In the genomic region with DNA sequence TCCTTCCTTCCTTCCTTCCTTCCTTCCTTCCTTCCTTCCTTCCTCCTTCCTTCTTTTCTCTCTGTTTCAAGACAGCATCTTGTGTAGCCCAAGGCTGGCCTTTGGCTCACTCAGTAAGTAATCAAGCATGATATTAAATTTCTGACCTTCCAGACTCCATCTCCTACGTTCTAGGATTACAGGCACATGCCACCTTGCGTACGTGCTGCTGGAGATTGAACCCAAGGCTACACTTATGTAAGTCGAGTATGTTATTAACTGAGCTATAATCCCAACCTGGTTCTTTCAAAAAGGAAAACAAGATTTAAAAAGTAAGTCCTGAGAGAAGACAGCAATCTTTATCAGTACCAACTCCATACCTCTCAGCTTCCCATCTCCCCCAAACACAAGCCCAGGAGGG, we compare ENCODE assay signal across 19 mouse cellular contexts.
DNase-seq lines count a peak whose midpoint lies in the region; ATAC-seq and TF ChIP-seq lines count a peak whose summit lies in the region.
"Had no signal": no experiment of that assay in that cellular context is flagged by ENCODE, and none has a peak within 500 bp of the region (broad histone marks: within the 10 kb centered on the region; RNA-seq: fewer than 3 reads in every experiment).

No protein-coding gene starts in this region.

- H3K36me3 ChIP-seq in heart, embryonic 15.5 days, result no peaks in the 10 kb centered on the region
- H3K36me3 ChIP-seq in testis, adult 2 months (ENCODE audit: control insufficient read depth, insufficient read depth, low read length), result no peaks in the 10 kb centered on the region
- H3K36me3 ChIP-seq in kidney, embryonic 16.5 days (ENCODE audit: insufficient read depth, low read length), result no peaks in the 10 kb centered on the region
- H3K36me3 ChIP-seq: heart, embryonic 13.5 days; hindbrain, embryonic 12.5 days; liver, embryonic 12.5 days; midbrain, embryonic 12.5 days; neural tube, embryonic 15.5 days had no signal

- no peaks in the 10 kb centered on the region for H3K9me3 ChIP-seq in heart, embryonic 15.5 days (replicated peaks)
- no peaks in the 10 kb centered on the region for H3K9me3 ChIP-seq in kidney, embryonic 16.5 days (ENCODE audit: low read length)
- H3K9me3 ChIP-seq: heart, embryonic 13.5 days; hindbrain, embryonic 12.5 days; liver, embryonic 12.5 days; midbrain, embryonic 12.5 days; neural tube, embryonic 15.5 days had no signal

- peak overlapping the region; percentile 4; the same call in 1 of the 2 replicates for H3K27ac ChIP-seq in heart, embryonic 15.5 days
- H3K27ac ChIP-seq in testis, adult 2 months (ENCODE audit: control insufficient read depth, insufficient read depth, low read depth, low read length), result peak overlapping the region; percentile 60
- peak overlapping the region; percentile 51 for H3K27ac ChIP-seq in kidney, embryonic 16.5 days (ENCODE audit: low read length)
- H3K27ac ChIP-seq: hindbrain, embryonic 12.5 days; liver, embryonic 12.5 days; midbrain, embryonic 12.5 days; neural tube, embryonic 15.5 days; stomach, postnatal 0 days had no signal

- no peak for DNase-seq in heart, adult 11 months
- no peak for DNase-seq in testis, postnatal 10 days (ENCODE audit: low spot score)
- no peak for DNase-seq in left cerebral cortex, postnatal 4 days
- no peak for DNase-seq in lung, postnatal 36 days
- DNase-seq: adrenal gland, postnatal 36 days; cerebellum, adult 9-10 months; lung, adult 2 months; lung, postnatal 14 days; right cerebral cortex, adult 18-20 months had no signal

- 83% methylated on average over 4 of the region's 4 CpGs for WGBS in heart, embryonic 15.5 days
- 44% methylated on average over 4 of the region's 4 CpGs for WGBS in kidney, embryonic 16.5 days

- TF ChIP-seq POLR2A in testis, adult 2 months (IDR thresholded peaks at IDR 0.05; ENCODE audit: control insufficient read depth, low read depth, low read length), result no peak

- H3K4me3 ChIP-seq in heart, embryonic 15.5 days, result no peak overlapping the region
- no peak overlapping the region for H3K4me3 ChIP-seq in testis, adult 2 months (ENCODE audit: control insufficient read depth, low read depth, low read length)
- H3K4me3 ChIP-seq in kidney, embryonic 16.5 days (ENCODE audit: low read length), result no peak overlapping the region
- H3K4me3 ChIP-seq: heart, embryonic 13.5 days; hindbrain, embryonic 12.5 days; liver, embryonic 12.5 days; midbrain, embryonic 12.5 days; neural tube, embryonic 15.5 days had no signal

- no peak overlapping the region for H3K4me2 ChIP-seq in heart, embryonic 15.5 days
- no peak overlapping the region for H3K4me2 ChIP-seq in kidney, embryonic 16.5 days (replicated peaks; ENCODE audit: low read depth, low read length)
- H3K4me2 ChIP-seq: hindbrain, embryonic 12.5 days; liver, embryonic 12.5 days; midbrain, embryonic 12.5 days; neural tube, embryonic 15.5 days had no signal

- peaks cover 32% of the 10 kb centered on the region for H3K4me1 ChIP-seq in heart, embryonic 15.5 days (replicated peaks)
- no peaks in the 10 kb centered on the region for H3K4me1 ChIP-seq in testis, adult 2 months (ENCODE audit: control insufficient read depth, insufficient read depth, low read length)
- peaks cover 10% of the 10 kb centered on the region for H3K4me1 ChIP-seq in kidney, embryonic 16.5 days (ENCODE audit: insufficient read depth, low read length)

- no peak for TF ChIP-seq CTCF in testis, adult 2 months (IDR thresholded peaks at IDR 0.05; ENCODE audit: control insufficient read depth, insufficient read depth, insufficient replicate concordance, low read depth, low read length)

- no peak overlapping the region for H3K9ac ChIP-seq in heart, embryonic 15.5 days
- no peak overlapping the region for H3K9ac ChIP-seq in kidney, embryonic 16.5 days (replicated peaks; ENCODE audit: low read length)
- H3K9ac ChIP-seq: hindbrain, embryonic 12.5 days; liver, embryonic 12.5 days; midbrain, embryonic 12.5 days; neural tube, embryonic 15.5 days had no signal

- intact Hi-C loops in left cerebral cortex, postnatal 4 days (cut with DNase I), result no loop called here

- H3K27me3 ChIP-seq in heart, embryonic 15.5 days, result no peaks in the 10 kb centered on the region
- H3K27me3 ChIP-seq in testis, adult 2 months (ENCODE audit: control insufficient read depth, insufficient read depth, low read length), result no peaks in the 10 kb centered on the region
- no peaks in the 10 kb centered on the region for H3K27me3 ChIP-seq in kidney, embryonic 16.5 days (ENCODE audit: insufficient read depth, low read length)
- H3K27me3 ChIP-seq: heart, embryonic 13.5 days; hindbrain, embryonic 12.5 days; liver, embryonic 12.5 days; neural tube, embryonic 15.5 days had no signal

- ATAC-seq in heart, embryonic 15.5 days (replicated peaks; ENCODE audit: insufficient number of reproducible peaks, insufficient read depth, low FRiP score, low read depth), result no peak
- no peak for ATAC-seq in kidney, embryonic 16.5 days (ENCODE audit: low FRiP score, low TSS enrichment)
- ATAC-seq: forebrain, embryonic 14.5 days; liver, embryonic 12.5 days had no signal

Comparison
In these comparisons a context has a peak if more than half of its experiments do, and no peak if none do; other contexts are left out.
1. H3K27ac ChIP-seq: peak in every context shown above with its lines; median percentile 60 in testis, adult 2 months; 51 in kidney, embryonic 16.5 days; 4 in heart, embryonic 15.5 days.